Mouse (Mus musculus) limb, embryonic 11.5 days (tissue): ENCODE measurements at regions not wholly inside any gene's neighbourhood (a gene's known extent, or its start where the extent isn't known, plus 50 kb on each side); places are given as distances from the start of the nearest gene placed in this dataset.

Experiments
- ATAC-seq: fragments of 200-750 bp; cut with Nextera tagmentation; 2 replicates; pipeline ENCODE4 v1.8.0; 2017; ENCODE audit warnings: low read depth; ENCODE audit not compliant: insufficient number of reproducible peaks, low FRiP score, low TSS enrichment
- DNase-seq: peaks from one replicate; pipeline ENCODE4 v3.0.0-alpha.2; 2015; ENCODE audit warnings: low spot score
- H3K27ac ChIP-seq: fragments of 300-500 bp; sonication (generic); replicated peaks from 2 replicates; pipeline ENCODE4 v1.5.1; 2014; ENCODE audit warnings: low read depth, mild to moderate bottlenecking, low read length
- H3K27me3 ChIP-seq: fragments of 300-500 bp; sonication (generic); 2 replicates; pipeline ENCODE4 v1.6.1; 2014; ENCODE audit warnings: mild to moderate bottlenecking, low read length, mixed read lengths; ENCODE audit not compliant: control insufficient read depth, insufficient read depth
- H3K36me3 ChIP-seq: fragments of 300-500 bp; sonication (generic); 2 replicates; pipeline ENCODE4 v1.6.1; 2014; ENCODE audit warnings: mild to moderate bottlenecking, low read length, moderate library complexity, mixed read lengths; ENCODE audit not compliant: control insufficient read depth, insufficient read depth
- H3K4me1 ChIP-seq: fragments of 300-500 bp; sonication (generic); 2 replicates; pipeline ENCODE4 v1.6.1; 2014; ENCODE audit warnings: low read length, mixed read lengths; ENCODE audit not compliant: control insufficient read depth, insufficient read depth
- H3K4me2 ChIP-seq: fragments of 300-500 bp; sonication (generic); 2 replicates; pipeline ENCODE4 v1.6.1; 2014; ENCODE audit warnings: low read depth, mild to moderate bottlenecking, moderate library complexity; ENCODE audit not compliant: severe bottlenecking
- H3K4me3 ChIP-seq: fragments of 300-500 bp; sonication (generic); 2 replicates; pipeline ENCODE4 v1.5.1; 2014; ENCODE audit warnings: low read depth, low read length
- H3K9ac ChIP-seq: fragments of 300-500 bp; sonication (generic); 2 replicates; pipeline ENCODE4 v1.6.1; 2014; ENCODE audit warnings: mild to moderate bottlenecking, low read length
- H3K9me3 ChIP-seq: fragments of 300-500 bp; sonication (generic); 2 replicates; pipeline ENCODE4 v1.6.1; 2016; ENCODE audit warnings: low read length; ENCODE audit not compliant: control insufficient read depth
- WGBS: fragments of 180-500 bp; shearing (Covaris S2); extraction: QIAGEN DNeasy Blood & Tissue Kit; methylation state at CpG from one replicate; pipeline ENCODE4 v1.1.7; 2014; 5-methylcytosine and 5-hydroxymethylcytosine counted together

GRCm38 (mm10) chr15:16652934-16653669, 75.5 kb upstream of the Cdh9 start:
- H3K4me1 ChIP-seq: no peaks in the 10 kb centered on the region
- H3K4me2 ChIP-seq: no peak overlapping the region
- 84% methylated on average over 3 of the region's 3 CpGs for WGBS
- no peak overlapping the region for H3K9ac ChIP-seq
- no peak overlapping the region for H3K4me3 ChIP-seq
- no peaks in the 10 kb centered on the region for H3K27me3 ChIP-seq
- H3K27ac ChIP-seq: no peak overlapping the region
- H3K9me3 ChIP-seq: no peaks in the 10 kb centered on the region
- no peak for ATAC-seq
- DNase-seq: no peak
- H3K36me3 ChIP-seq: no peaks in the 10 kb centered on the region

- no peak overlapping the region for H3K27ac ChIP-seq
- DNase-seq (no peak), ATAC-seq (no peak)
- no peaks in the 10 kb centered on the region for H3K36me3 ChIP-seq
- H3K9ac ChIP-seq: no peak overlapping the region
- H3K9me3 ChIP-seq: no peaks in the 10 kb centered on the region
- no peaks in the 10 kb centered on the region for H3K4me1 ChIP-seq
- H3K4me3 ChIP-seq: no peak overlapping the region
- 81% methylated on average over 4 of the region's 4 CpGs for whole genome bisulfite sequencing
- no peaks in the 10 kb centered on the region for H3K27me3 ChIP-seq
- H3K4me2 ChIP-seq: no peak overlapping the region
Observed at GRCm38 (mm10) chr15:16653690-16654089, 74.9 kb upstream of the Cdh9 start.

GRCm38 (mm10) chr15:16661226-16661625, 67.3 kb upstream of the Cdh9 start:
- ATAC-seq: no peak
- H3K27me3 ChIP-seq: no peaks in the 10 kb centered on the region
- H3K4me3 ChIP-seq: no peak overlapping the region
- H3K4me2 ChIP-seq: no peak overlapping the region
- no peaks in the 10 kb centered on the region for H3K36me3 ChIP-seq
- no peaks in the 10 kb centered on the region for H3K4me1 ChIP-seq
- H3K9ac ChIP-seq: no peak overlapping the region
- no peak overlapping the region for H3K27ac ChIP-seq
- DNase-seq: no peak
- no peaks in the 10 kb centered on the region for H3K9me3 ChIP-seq
- WGBS: 91% methylated on average over 3 of the region's 3 CpGs
